Mouse (Mus musculus) forebrain, embryonic 11.5 days (tissue): Measurements from ENCODE around the gene Angpt4. TPM values are rescaled to one million over a fixed set of nuclear protein-coding genes. Genes with fewer than 3 reads are reported as not detected.

Experiments used
- ATAC-seq: fragments of 200-750 bp; cut with Nextera tagmentation; replicated peaks from 2 replicates; pipeline ENCODE4 v1.8.0; 2017; ENCODE audit warnings: moderate TSS enrichment; ENCODE audit not compliant: low FRiP score
- DNase-seq: peaks from one replicate; pipeline ENCODE4 v3.0.0-alpha.2; 2017; ENCODE audit warnings: low spot score
- H3K27ac ChIP-seq: fragments of 300-500 bp; sonication (generic); 2 replicates; pipeline ENCODE4 v1.5.1; 2014; ENCODE audit warnings: low read depth, low read length
- H3K27me3 ChIP-seq: fragments of 300-500 bp; sonication (generic); 2 replicates; pipeline ENCODE4 v1.6.1; 2014; ENCODE audit warnings: mild to moderate bottlenecking, low read length, mixed read lengths; ENCODE audit not compliant: control insufficient read depth, insufficient read depth
- H3K36me3 ChIP-seq: fragments of 300-500 bp; sonication (generic); 2 replicates; pipeline ENCODE4 v1.6.1; 2014; ENCODE audit warnings: mild to moderate bottlenecking, low read length, moderate library complexity, mixed read lengths; ENCODE audit not compliant: control insufficient read depth, insufficient read depth
- H3K4me1 ChIP-seq: fragments of 300-500 bp; sonication (generic); replicated peaks from 2 replicates; pipeline ENCODE4 v1.6.1; 2014; ENCODE audit warnings: low read length, mixed read lengths; ENCODE audit not compliant: control insufficient read depth, insufficient read depth
- H3K4me2 ChIP-seq: fragments of 300-500 bp; sonication (generic); 2 replicates; pipeline ENCODE4 v1.6.1; 2014; ENCODE audit warnings: low read depth, mild to moderate bottlenecking, low read length, moderate library complexity, mixed read lengths; ENCODE audit not compliant: severe bottlenecking
- H3K4me3 ChIP-seq: fragments of 300-500 bp; sonication (generic); 2 replicates; pipeline ENCODE4 v1.5.1; 2014; ENCODE audit warnings: low read depth, low read length
- H3K9ac ChIP-seq: fragments of 300-500 bp; sonication (generic); 2 replicates; pipeline ENCODE4 v1.6.1; 2014; ENCODE audit warnings: low read length
- H3K9me3 ChIP-seq: fragments of 300-500 bp; sonication (generic); 2 replicates; pipeline ENCODE4 v1.6.1; 2016; ENCODE audit warnings: low read length, mixed read lengths; ENCODE audit not compliant: control insufficient read depth
- WGBS: fragments of 180-500 bp; shearing (Covaris S2); extraction: QIAGEN DNeasy Blood & Tissue Kit; methylation state at CpG from one replicate; pipeline ENCODE4 v1.1.7; 2014; 5-methylcytosine and 5-hydroxymethylcytosine counted together
- polyA plus RNA-seq: library from polyadenylated mRNA; unstranded; fragments of >200 nt; fragmentation: Nextera tagmentation; extraction: Ambion mirVana; gene quantifications from 2 replicates; pipeline ENCODE4 v1.2.1, GENCODE M21; 2014

Gene Angpt4
- polyA plus RNA-seq, 1 experiment from 2014 or later: not detected

DNA sequence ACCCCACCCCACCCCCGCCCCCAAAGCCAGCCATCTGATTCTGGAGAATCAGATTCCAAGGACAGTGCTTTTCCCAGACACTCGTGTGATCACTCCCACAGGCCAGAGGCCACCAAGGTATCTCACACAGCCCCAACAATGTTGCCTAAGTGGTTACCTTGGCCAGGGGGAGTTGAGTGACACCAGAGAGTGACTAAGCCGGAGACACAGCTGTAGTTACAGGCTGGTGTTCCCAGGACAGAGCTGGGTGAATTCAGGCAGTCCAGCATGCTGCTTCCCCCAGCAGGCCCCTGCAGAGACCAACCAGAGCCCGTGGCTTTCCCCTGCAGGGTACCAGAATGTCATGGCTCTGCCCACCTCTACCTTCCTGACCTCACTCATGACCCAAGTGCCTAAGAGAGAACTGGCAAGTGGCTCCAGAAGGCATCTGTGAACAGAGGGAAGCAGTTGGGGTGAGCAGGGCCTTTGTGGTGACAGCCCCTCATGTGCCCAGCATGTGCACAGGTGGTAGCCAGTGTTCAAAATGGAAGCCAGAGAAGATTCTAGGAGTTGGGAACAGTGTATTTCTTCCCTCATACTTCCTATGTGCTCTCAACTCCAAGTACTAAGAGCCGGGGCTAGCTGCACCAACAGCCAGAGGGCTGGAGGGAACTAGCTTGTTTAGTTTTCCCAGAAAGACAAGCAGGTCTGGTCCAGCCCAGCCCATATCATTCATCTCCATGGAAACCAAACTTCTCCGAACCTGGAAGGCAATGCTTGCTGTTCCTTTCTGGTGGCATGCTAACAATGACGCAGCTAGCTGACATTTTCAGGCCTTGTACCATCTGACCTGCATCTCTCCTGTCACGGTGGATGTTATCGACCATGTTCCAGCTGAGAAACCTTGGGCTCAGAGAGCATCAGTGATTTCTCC is 50.5 kb downstream of the Angpt4 start:
- Histone ChIP-seq H3K9me3 (no peaks in the 10 kb centered on the region), H3K4me3 (no peak overlapping the region), H3K4me2 (no peak overlapping the region), H3K4me1 (peaks cover 13% of the 10 kb centered on the region), H3K36me3 (no peaks in the 10 kb centered on the region), H3K27me3 (no peaks in the 10 kb centered on the region), H3K27ac (no peak overlapping the region), H3K9ac (no peak overlapping the region)
- ATAC-seq: no peak
- 49% methylated on average over 9 of the region's 9 CpGs for WGBS
- DNase-seq: no peak

- peaks cover 20% of the 10 kb centered on the region for H3K4me1 ChIP-seq
- no peak overlapping the region for H3K27ac ChIP-seq
- no peaks in the 10 kb centered on the region for H3K27me3 ChIP-seq
- no peak for DNase-seq
- no peaks in the 10 kb centered on the region for H3K36me3 ChIP-seq
- no peaks in the 10 kb centered on the region for H3K9me3 ChIP-seq
- no peak overlapping the region for H3K4me2 ChIP-seq
- no peak overlapping the region for H3K4me3 ChIP-seq
- ATAC-seq: no peak
- no peak overlapping the region for H3K9ac ChIP-seq
- 61% methylated on average over 10 of the region's 10 CpGs for WGBS
Measured at GRCm38 (mm10) chr2:151962474-151962873, 51.5 kb downstream of the Angpt4 start.

DNA sequence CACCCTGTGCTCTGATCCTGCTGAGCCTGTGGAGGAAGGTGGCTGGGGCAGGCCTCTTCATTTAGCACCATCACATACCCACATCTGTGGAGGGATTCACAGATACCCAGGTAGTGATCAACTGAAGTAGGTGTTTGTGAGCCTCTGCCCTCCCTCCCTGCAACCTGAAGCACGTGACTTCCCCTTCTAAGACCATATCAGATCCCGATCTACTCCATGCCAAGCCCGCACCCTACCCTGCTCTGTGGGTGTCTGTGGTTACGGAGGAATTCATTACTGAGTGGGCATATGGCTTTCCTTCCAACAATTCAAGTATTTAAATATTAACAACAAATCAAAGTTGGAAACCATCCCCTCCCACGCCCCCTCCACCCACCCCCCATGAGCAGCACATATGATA is 52.3 kb downstream of the Angpt4 start:
- peaks cover 21% of the 10 kb centered on the region for H3K4me1 ChIP-seq
- H3K4me2 ChIP-seq: no peak overlapping the region
- H3K27ac ChIP-seq: no peak overlapping the region

DNA sequence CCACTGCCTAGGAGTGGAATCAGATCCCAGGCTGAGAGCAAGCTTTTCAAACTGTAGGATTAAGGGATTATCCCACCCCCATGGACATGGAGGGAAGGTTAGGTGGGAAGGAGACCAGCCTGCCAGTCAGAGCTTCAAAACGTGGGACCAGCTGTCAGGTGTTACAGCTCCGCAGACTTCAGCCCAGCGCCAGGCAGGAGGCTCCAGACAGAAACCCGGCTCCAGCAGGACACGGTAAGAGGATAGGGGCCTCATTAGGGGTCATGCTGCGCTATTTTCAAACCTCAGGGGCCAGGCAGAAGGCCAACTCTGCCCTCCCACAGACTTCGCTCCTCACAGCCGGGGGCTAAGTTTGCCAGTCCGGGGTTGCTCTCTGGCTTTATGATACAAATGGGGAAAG is 53.0 kb downstream of the Angpt4 start:
- Histone ChIP-seq H3K27ac (peak overlapping the region; percentile 9; the same call in 1 of the 2 replicates), H3K27me3 (no peaks in the 10 kb centered on the region), H3K36me3 (no peaks in the 10 kb centered on the region; the same call in 1 of the 2 replicates), H3K9me3 (no peaks in the 10 kb centered on the region), H3K4me1 (peaks cover 21% of the 10 kb centered on the region), H3K4me2 (no peak overlapping the region; the same call in 1 of the 2 replicates), H3K4me3 (no peak overlapping the region), H3K9ac (no peak overlapping the region)
- DNase-seq (peak; percentile 62), ATAC-seq (peak; percentile 10)
- 3% methylated on average over 9 of the region's 9 CpGs for WGBS

More for the DNA sequence above, 52.3 kb downstream of the Angpt4 start:
- no peaks in the 10 kb centered on the region for H3K9me3 ChIP-seq
- H3K4me3 ChIP-seq: no peak overlapping the region
- no peak for ATAC-seq
- no peaks in the 10 kb centered on the region for H3K27me3 ChIP-seq
- H3K36me3 ChIP-seq: no peaks in the 10 kb centered on the region
- DNase-seq: no peak
- 85% methylated on average over 5 of the region's 5 CpGs for WGBS
- H3K9ac ChIP-seq: no peak overlapping the region

GRCm38 (mm10) chr2:151967176-151967750 is 56.3 kb downstream of the Angpt4 start:
- Histone ChIP-seq H3K4me1 (peaks cover 29% of the 10 kb centered on the region), H3K27me3 (no peaks in the 10 kb centered on the region), H3K36me3 (no peaks in the 10 kb centered on the region; the same call in 1 of the 2 replicates), H3K4me2 (peak overlapping the region; percentile 37; the same call in 1 of the 2 replicates), H3K27ac (peak overlapping the region; percentile 81), H3K4me3 (no peak overlapping the region), H3K9me3 (no peaks in the 10 kb centered on the region), H3K9ac (peak overlapping the region; percentile 48)
- DNase-seq: peak; percentile 77
- 12% methylated on average over 9 of the region's 9 CpGs for WGBS
- 0 out of 2 replicates have a peak, but pooled peaks have one; percentile 5 for ATAC-seq

- no peaks in the 10 kb centered on the region; the same call in 1 of the 2 replicates for H3K27me3 ChIP-seq
- peaks cover 32% of the 10 kb centered on the region for H3K4me1 ChIP-seq
- H3K36me3 ChIP-seq: no peaks in the 10 kb centered on the region; the same call in 1 of the 2 replicates
- peak overlapping the region; percentile 48; the same call in 1 of the 2 replicates for H3K9ac ChIP-seq
- H3K4me3 ChIP-seq: no peak overlapping the region
- ATAC-seq (no peak), DNase-seq (no peak)
- peak overlapping the region; percentile 81 for H3K27ac ChIP-seq
- 74% methylated on average over 2 of the region's 2 CpGs for WGBS
- H3K9me3 ChIP-seq: no peaks in the 10 kb centered on the region
- H3K4me2 ChIP-seq: peak overlapping the region; percentile 52; the same call in 1 of the 2 replicates
Measured at GRCm38 (mm10) chr2:151967792-151968191, 56.8 kb downstream of the Angpt4 start.

- H3K36me3 ChIP-seq: no peaks in the 10 kb centered on the region; the same call in 1 of the 2 replicates
- ATAC-seq (no peak), DNase-seq (no peak)
- no peaks in the 10 kb centered on the region; the same call in 1 of the 2 replicates for H3K27me3 ChIP-seq
- peak overlapping the region; percentile 4; the same call in 1 of the 2 replicates for H3K4me3 ChIP-seq
- 0 out of 2 replicates have a peak overlapping the region, but pooled peaks have one; percentile 5 for H3K9ac ChIP-seq
- H3K27ac ChIP-seq: no peak overlapping the region
- WGBS: 82% methylated on average over 8 of the region's 8 CpGs
- no peaks in the 10 kb centered on the region for H3K9me3 ChIP-seq
- peaks cover 32% of the 10 kb centered on the region for H3K4me1 ChIP-seq
- H3K4me2 ChIP-seq: peak overlapping the region; percentile 52
Measured at GRCm38 (mm10) chr2:151968451-151968850, 57.4 kb downstream of the Angpt4 start.

DNA sequence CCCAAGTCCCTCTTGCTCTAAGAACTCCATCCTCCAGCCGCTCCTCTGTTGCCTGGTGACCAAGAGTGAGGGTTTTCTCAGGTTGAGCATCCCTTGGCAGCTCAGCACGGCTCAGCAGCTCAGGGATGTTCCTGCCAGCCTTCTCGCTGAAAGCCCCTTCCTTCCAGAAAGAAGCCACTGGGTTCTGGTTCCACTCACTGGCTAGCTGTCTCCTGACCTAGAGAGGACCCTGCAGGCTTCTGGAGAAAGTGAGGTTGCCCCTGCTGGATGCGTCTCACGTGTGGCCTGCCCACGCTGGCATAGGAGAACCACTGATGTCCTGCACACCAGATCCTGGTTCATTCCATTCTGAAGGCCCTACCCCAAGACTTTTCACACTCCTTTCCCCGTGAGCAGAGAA is 58.0 kb downstream of the Angpt4 start:
- peak overlapping the region; percentile 52 for H3K4me2 ChIP-seq
- no peak overlapping the region for H3K27ac ChIP-seq
- ATAC-seq: no peak
- WGBS: 87% methylated on average over 7 of the region's 7 CpGs
- 0 out of 2 replicates have a peak overlapping the region, but pooled peaks have one; percentile 5 for H3K9ac ChIP-seq
- H3K36me3 ChIP-seq: no peaks in the 10 kb centered on the region; the same call in 1 of the 2 replicates
- H3K4me3 ChIP-seq: peak overlapping the region; percentile 4
- H3K4me1 ChIP-seq: peaks cover 35% of the 10 kb centered on the region
- no peaks in the 10 kb centered on the region; the same call in 1 of the 2 replicates for H3K27me3 ChIP-seq
- no peaks in the 10 kb centered on the region for H3K9me3 ChIP-seq
- DNase-seq: no peak
